Mouse (Mus musculus) stomach, embryonic 15.5 days (tissue): ENCODE measurements around the gene Pfn4. TPM values are rescaled to one million over a fixed set of nuclear protein-coding genes. Genes with fewer than 3 reads are reported as not detected.
"Not testable (repeated sequence)": the region's sequence is repeated elsewhere in the genome, so short reads cannot be mapped to it uniquely, and the experiment has no call there.

Experiments
- ATAC-seq: fragments of 200-750 bp; cut with Nextera tagmentation; 2 replicates; pipeline ENCODE4 v1.8.0; 2017; ENCODE audit warnings: low read depth, moderate number of reproducible peaks, moderate TSS enrichment; ENCODE audit not compliant: insufficient read depth, low FRiP score
- H3K27ac ChIP-seq: fragments of 300-500 bp; sonication (generic); 2 replicates; pipeline ENCODE4 v1.5.1; 2015; ENCODE audit warnings: mild to moderate bottlenecking, inconsistent platforms
- H3K27me3 ChIP-seq: fragments of 300-500 bp; sonication (generic); replicated peaks from 2 replicates; pipeline ENCODE4 v1.6.1; 2015; ENCODE audit warnings: inconsistent platforms
- H3K36me3 ChIP-seq: fragments of 300-500 bp; sonication (generic); 2 replicates; pipeline ENCODE4 v1.6.1; 2015; ENCODE audit warnings: inconsistent platforms
- H3K4me1 ChIP-seq: fragments of 300-500 bp; sonication (generic); 2 replicates; pipeline ENCODE4 v1.6.1; 2015; ENCODE audit warnings: inconsistent platforms
- H3K4me2 ChIP-seq: fragments of 300-500 bp; sonication (generic); 2 replicates; pipeline ENCODE4 v1.6.1; 2015; ENCODE audit warnings: mild to moderate bottlenecking, inconsistent platforms
- H3K4me3 ChIP-seq: fragments of 300-500 bp; sonication (generic); replicated peaks from 2 replicates; pipeline ENCODE4 v1.5.1; 2015; ENCODE audit warnings: inconsistent platforms
- H3K9ac ChIP-seq: fragments of 300-500 bp; sonication (generic); 2 replicates; pipeline ENCODE4 v1.6.1; 2015; ENCODE audit warnings: inconsistent platforms
- H3K9me3 ChIP-seq: fragments of 300-500 bp; sonication (generic); 2 replicates; pipeline ENCODE4 v1.6.1; 2016; ENCODE audit warnings: inconsistent platforms
- WGBS: fragments of 180-500 bp; shearing (Covaris S2); methylation state at CpG from one replicate; pipeline ENCODE4 v1.1.7; 2015; 5-methylcytosine and 5-hydroxymethylcytosine counted together
- polyA plus RNA-seq: library from polyadenylated mRNA; unstranded; fragments of >200 nt; fragmentation: Nextera tagmentation; extraction: Ambion mirVana; gene quantifications from 2 replicates; pipeline ENCODE4 v1.2.1, GENCODE M21; 2015

The Pfn4 gene
- polyA plus RNA-seq, result 1.6 and 2.0 TPM in 2 replicates

DNA sequence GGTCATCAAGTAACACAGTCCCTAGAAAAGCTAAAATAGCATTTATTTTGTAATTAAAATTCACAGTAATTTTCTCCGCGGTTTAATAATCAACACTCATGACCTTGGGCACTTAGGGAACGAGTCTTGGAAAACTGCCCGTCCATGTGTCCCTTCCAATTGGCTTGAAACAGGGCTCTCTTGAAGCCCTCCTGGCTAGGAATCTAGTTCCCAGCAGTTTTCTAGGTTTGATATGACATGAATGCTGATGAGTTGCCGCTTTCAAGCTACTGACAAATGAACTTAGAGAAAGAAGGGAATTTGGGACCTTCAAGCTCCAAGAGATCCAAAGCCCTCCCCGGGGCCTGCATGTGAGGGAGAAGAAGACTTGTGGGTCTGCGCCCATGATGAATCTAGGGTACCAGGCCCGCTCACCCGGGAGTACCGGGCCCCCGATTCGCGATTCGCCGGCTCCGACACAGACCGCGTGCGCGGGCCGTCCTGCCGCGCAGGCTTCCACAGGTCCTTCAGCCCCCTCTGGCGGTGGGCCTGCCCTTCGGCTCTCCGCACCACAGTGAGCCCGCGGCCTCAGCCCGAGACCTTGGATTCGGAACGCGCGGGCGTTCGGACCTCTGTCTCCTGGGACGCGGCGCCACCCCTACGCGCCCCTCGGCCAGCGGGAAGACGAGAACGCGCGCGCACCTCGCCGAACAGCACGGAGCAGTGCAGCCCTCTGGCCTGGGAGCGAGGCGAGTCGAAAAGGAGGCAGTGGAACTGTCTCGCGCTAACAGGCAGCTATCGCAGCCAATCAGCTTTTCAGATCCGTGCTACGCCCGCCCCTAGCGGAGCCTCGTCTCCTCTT is at the start of gene Pfn4, which contains the start of gene Fam228b:
TSS of gene Pfn4 (plus strand) at position 531 of the 841 bp plus-strand sequence.
TSS of gene Fam228b (minus strand) at position 776 of the 841 bp plus-strand sequence.
- ATAC-seq, result peak; percentile 97
- H3K4me3 ChIP-seq, result peak within 1 kb of the TSS; percentile 73
- no peaks in the 10 kb centered on the region for H3K9me3 ChIP-seq
- peak within 1 kb of the TSS; percentile 87 for H3K4me2 ChIP-seq
- H3K4me1 ChIP-seq, result 0 out of 2 replicates have a peak, but pooled peaks cover 3% of the 10 kb centered on the region
- H3K27ac ChIP-seq, result peak within 1 kb of the TSS; percentile 86
- no peaks in the 10 kb centered on the region for H3K36me3 ChIP-seq
- H3K27me3 ChIP-seq, result no peaks in the 10 kb centered on the region
- peak within 1 kb of the TSS; percentile 68; the same call in 1 of the 2 replicates for H3K9ac ChIP-seq
- WGBS, result 2% methylated on average over 61 of the region's 61 CpGs

DNA sequence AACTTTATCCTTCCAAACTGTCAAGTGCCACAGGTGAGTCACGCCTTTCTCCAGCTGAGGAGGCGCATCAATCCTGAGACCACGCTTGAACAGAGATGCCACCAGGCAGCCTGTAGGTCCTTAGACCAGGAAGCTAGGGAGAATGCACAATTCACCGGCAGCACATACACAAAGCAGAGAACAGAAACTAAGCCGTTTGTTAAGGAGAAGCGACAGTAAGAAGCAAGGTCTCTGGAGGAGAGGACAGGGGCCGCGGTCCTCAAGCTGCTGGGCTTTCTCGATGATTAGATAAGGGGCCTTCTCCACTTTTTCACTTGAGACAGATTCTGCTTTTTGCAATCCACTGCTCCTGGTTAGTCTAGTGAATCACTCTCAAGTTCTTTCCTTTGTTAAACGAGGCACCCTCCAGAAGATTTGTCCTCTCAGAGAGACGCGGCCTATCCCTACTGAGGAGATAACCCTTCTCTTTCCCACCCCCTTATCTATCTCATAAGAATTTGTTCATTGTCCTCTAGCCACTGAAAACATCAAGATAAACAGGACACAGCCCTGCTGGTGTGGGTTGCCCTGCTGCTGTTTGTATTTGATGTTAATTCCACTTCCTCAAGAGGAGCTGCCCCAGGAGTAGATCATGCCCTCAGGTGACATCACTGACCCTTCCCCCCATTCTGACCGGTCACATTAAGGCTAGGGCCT is 49.6 kb upstream of the Pfn4 start:
- H3K4me2 ChIP-seq, result no peak overlapping the region
- H3K9me3 ChIP-seq, result no peaks in the 10 kb centered on the region
- WGBS, result 60% methylated on average over 13 of the region's 13 CpGs
- H3K4me3 ChIP-seq, result no peak overlapping the region
- no peaks in the 10 kb centered on the region for H3K4me1 ChIP-seq
- H3K27me3 ChIP-seq, result no peaks in the 10 kb centered on the region
- no peaks in the 10 kb centered on the region for H3K36me3 ChIP-seq
- no peak for ATAC-seq
- H3K9ac ChIP-seq, result no peak overlapping the region
- no peak overlapping the region for H3K27ac ChIP-seq

DNA sequence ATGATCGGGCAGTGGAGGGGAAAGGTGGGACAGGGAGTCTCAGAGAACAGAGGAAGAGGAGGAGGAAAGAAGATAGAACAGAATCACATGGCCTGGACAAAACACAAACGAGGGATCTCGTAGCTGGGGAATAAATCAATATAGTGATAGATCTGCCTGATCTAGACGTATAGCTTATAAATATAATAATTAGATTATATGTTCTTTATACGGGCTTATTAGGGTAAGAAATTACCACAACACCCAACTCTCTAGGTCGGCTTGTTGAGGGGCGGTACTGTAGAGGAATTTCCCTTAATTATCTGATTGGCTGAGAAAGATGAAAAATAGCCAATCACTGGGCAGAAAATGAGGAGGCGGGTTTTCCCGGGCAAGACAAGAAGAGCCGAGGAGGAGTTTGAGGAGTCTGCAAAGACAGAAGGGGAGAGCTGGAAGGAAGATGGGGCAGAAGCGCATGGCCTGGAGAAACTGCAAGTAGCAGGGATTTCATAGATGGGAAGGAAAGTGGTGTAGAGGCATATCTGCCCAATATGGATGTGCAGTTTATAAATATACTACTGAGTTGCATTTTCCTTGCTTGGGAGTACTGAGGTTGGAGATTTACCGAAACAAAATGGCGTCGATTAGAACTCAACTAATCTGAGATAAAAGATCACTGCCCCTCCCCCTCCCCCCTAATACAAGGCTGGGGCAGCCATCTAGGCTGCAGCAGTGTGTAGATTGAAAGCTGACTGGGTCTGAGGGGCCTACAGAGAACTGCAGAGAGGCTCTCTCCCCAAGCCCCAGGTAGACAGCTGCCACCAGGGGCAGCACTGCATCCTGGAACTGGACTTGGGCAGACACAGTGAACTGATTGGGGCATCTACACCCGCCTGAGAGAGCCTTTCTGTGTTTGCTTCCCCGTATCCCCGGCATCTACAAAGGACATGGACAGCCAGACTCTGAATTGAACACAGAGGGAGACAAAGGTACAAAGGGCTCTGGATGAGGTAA is 48.8 kb upstream of the Pfn4 start:
- 68% methylated on average over 17 of the region's 17 CpGs for WGBS
- H3K9ac ChIP-seq, result no peak overlapping the region
- 0 out of 2 replicates have a peak, but pooled peaks have one; percentile 9 for ATAC-seq
- no peak overlapping the region for H3K4me2 ChIP-seq
- no peak overlapping the region for H3K27ac ChIP-seq
- no peaks in the 10 kb centered on the region for H3K4me1 ChIP-seq
- no peaks in the 10 kb centered on the region for H3K9me3 ChIP-seq
- no peaks in the 10 kb centered on the region for H3K36me3 ChIP-seq
- no peak overlapping the region for H3K4me3 ChIP-seq
- no peaks in the 10 kb centered on the region for H3K27me3 ChIP-seq

DNA sequence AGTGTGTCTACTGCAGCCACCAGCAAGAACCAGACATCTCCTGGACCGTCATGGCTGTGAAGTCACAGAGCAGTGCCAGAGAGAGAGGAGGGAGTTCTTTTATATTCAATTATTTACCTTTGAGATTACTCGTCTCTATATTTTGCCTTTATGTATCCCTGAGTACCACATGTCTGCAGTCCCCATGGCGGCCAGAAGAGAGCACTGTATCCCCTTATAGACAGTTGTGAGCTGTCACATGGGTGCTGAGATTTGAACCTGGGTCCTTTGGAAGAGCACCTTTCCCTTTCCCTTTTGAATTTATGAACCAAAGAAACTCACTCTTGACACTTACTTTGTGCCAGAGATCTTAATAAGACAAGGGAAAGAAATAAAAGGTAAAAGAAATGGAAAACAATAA is 39.7 kb upstream of the Pfn4 start:
- no peak overlapping the region for H3K4me3 ChIP-seq
- H3K4me2 ChIP-seq, result no peak overlapping the region
- no peaks in the 10 kb centered on the region for H3K36me3 ChIP-seq
- no peaks in the 10 kb centered on the region for H3K27me3 ChIP-seq
- ATAC-seq, result no peak
- no peaks in the 10 kb centered on the region for H3K9me3 ChIP-seq
- H3K4me1 ChIP-seq, result no peaks in the 10 kb centered on the region
- 98% methylated on average over 3 of the region's 3 CpGs for WGBS
- no peak overlapping the region for H3K9ac ChIP-seq
- H3K27ac ChIP-seq, result no peak overlapping the region

DNA sequence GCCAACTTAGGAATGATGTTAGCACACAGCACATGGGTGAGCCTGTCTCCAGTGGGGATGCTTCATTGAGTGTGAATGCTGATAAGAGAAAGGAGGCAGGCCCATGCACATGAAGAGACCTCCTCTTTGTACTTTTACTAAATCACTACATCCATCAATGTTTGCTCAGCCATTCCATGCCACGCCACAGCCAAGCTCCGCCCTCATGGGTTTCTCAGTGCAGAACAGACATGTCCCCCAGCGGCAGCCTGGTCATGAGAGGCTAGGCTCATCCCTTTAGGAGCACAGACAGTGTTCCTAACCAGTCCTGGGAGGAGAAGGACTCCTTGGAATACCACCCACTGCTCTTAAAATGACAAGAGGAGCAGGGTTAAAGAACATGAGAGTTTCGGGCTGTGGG is 37.2 kb upstream of the Pfn4 start:
- no peak overlapping the region for H3K9ac ChIP-seq
- no peaks in the 10 kb centered on the region for H3K36me3 ChIP-seq
- no peak for ATAC-seq
- no peak overlapping the region for H3K4me3 ChIP-seq
- 60% methylated on average over 4 of the region's 4 CpGs for WGBS
- H3K4me2 ChIP-seq, result no peak overlapping the region
- H3K27me3 ChIP-seq, result no peaks in the 10 kb centered on the region
- no peaks in the 10 kb centered on the region for H3K9me3 ChIP-seq
- no peaks in the 10 kb centered on the region for H3K4me1 ChIP-seq
- H3K27ac ChIP-seq, result no peak overlapping the region

DNA sequence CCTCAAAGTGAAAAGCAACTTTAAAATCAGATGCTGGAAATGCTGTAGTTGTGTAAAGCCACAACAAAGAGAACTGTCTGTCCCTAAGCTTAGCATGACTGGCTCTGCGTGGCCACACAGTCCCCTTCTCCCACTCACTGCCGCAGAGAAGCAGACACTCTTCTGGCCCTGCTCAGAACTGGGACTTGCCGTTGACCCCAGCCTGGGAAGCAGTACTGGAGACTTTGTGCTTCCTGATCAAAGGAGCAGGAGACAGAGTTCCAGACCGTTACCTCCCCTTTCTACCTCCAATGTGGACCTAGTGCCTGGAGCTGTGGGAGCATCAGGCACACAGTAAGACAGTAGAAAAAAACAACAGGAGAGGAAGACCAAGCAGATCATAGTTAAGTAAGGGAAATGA is 36.5 kb upstream of the Pfn4 start:
- no peak overlapping the region for H3K4me2 ChIP-seq
- H3K27me3 ChIP-seq, result no peaks in the 10 kb centered on the region
- H3K27ac ChIP-seq, result no peak overlapping the region
- no peak overlapping the region for H3K9ac ChIP-seq
- no peaks in the 10 kb centered on the region for H3K36me3 ChIP-seq
- 58% methylated on average over 4 of the region's 4 CpGs for WGBS
- H3K9me3 ChIP-seq, result no peaks in the 10 kb centered on the region
- H3K4me1 ChIP-seq, result no peaks in the 10 kb centered on the region
- no peak overlapping the region for H3K4me3 ChIP-seq
- ATAC-seq, result no peak

DNA sequence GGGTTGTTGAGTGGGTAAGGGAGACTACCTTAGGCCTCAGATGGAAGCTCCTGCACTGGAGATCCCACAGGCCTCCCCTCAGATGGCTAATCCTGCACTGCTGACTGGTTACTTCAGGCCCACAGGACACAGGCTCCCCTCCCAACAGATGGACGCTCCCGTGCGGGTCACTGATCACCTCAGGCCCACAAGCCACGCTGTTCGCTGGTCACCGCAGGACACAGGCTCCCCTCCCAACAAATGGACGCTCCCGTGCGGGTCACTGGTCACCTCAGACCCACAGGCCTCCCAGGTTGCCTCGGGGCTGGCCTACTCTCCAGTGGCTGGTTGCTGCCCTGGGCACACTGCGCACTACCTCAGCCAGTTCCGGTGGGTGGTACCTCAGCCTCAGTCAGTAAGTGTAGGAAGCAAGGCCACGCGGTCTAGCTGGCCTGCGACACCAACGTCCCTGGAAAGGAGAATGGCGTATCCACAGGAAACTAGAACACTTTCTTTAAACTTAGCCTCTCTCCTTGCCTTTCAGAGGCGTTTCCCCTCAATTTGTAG is 30.7 kb upstream of the Pfn4 start, which contains the start of gene Fam228a:
TSS of gene Fam228a (minus strand) at position 400 of the 546 bp plus-strand sequence.
- Histone ChIP-seq H3K4me3 (no peak within 1 kb of the TSS), H3K36me3 (no peaks in the 10 kb centered on the region), H3K4me2 (no peak within 1 kb of the TSS), H3K4me1 (no peaks in the 10 kb centered on the region), H3K9ac (no peak within 1 kb of the TSS), H3K27ac (no peak within 1 kb of the TSS), H3K27me3 (no peaks in the 10 kb centered on the region), H3K9me3 (no peaks in the 10 kb centered on the region)
- 88% methylated on average over 18 of the region's 18 CpGs for WGBS
- ATAC-seq, result no peak

DNA sequence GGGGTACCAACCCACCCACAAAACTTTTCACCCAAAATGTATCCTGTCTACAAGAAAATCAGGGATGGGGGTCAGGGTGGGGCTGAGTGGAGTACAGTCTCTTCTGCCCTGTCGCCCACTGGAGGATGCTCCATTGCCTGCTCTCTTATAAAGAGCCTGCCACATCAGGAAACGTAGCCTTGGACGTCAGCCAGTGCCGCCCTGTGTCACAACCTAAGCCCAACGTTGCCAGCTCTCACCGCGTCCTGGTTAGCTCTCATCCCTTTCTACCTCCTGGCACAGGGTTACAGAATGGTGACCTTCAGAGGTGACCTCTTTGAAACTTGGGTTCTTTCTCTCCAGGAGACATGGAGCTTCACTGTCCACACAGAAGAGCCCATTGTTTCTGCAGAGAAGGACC is 28.0 kb upstream of the Pfn4 start:
- H3K9ac ChIP-seq, result no peak overlapping the region
- H3K4me2 ChIP-seq, result no peak overlapping the region
- no peaks in the 10 kb centered on the region for H3K27me3 ChIP-seq
- ATAC-seq, result no peak
- H3K9me3 ChIP-seq, result no peaks in the 10 kb centered on the region
- H3K27ac ChIP-seq, result no peak overlapping the region
- 76% methylated on average over 7 of the region's 7 CpGs for WGBS
- no peaks in the 10 kb centered on the region for H3K4me1 ChIP-seq
- no peak overlapping the region for H3K4me3 ChIP-seq
- no peaks in the 10 kb centered on the region for H3K36me3 ChIP-seq

DNA sequence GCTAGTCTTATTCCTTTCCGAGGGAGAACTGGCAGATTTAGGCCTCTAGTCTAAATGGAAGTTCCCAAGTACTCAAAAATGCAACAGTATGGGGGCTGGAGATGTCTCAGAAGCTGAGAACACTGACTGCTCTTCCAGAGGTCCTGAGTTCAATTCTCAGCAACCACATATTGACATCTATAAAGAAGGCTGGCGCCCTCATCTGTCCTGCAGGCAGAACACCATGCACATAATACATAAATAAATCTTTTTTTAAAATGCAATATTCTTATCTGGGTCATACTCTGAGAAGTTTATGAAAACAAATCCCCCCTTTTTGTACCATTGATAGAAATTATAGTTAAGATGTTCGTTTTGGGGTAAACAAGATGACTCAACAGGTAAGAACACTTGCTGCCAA is 26.6 kb upstream of the Pfn4 start:
- Histone ChIP-seq H3K9ac (no peak overlapping the region), H3K4me2 (no peak overlapping the region), H3K9me3 (no peaks in the 10 kb centered on the region), H3K27me3 (no peaks in the 10 kb centered on the region), H3K4me1 (no peaks in the 10 kb centered on the region), H3K27ac (no peak overlapping the region), H3K36me3 (no peaks in the 10 kb centered on the region), H3K4me3 (no peak overlapping the region)
- WGBS, result 87% methylated on average over 3 of the region's 3 CpGs
- no peak for ATAC-seq

DNA sequence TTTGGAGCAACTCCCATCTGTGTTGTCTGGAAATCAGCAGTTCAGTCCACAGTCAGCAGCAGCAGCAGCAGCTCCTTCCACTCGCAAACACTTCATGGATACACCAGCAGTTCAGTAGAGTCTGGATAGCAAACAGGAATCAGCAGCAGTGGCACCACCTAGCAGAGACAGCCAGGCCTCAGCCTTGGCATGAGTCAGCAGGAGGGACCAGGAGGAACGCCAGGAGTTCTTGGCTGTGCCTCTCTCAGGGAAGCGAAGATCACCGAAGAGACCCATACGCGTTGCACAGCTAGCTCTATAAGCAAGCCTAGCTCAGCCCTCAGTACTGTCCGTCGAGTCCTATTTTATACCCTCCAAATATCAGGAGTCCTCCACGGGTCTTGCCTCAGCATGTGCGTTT is 24.3 kb upstream of the Pfn4 start:
- Histone ChIP-seq H3K9ac (no peak overlapping the region), H3K4me1 (no peaks in the 10 kb centered on the region), H3K36me3 (no peaks in the 10 kb centered on the region), H3K27ac (no peak overlapping the region), H3K4me3 (no peak overlapping the region), H3K4me2 (no peak overlapping the region), H3K27me3 (no peaks in the 10 kb centered on the region), H3K9me3 (no peaks in the 10 kb centered on the region)
- 86% methylated on average over 10 of the region's 10 CpGs for WGBS
- no peak for ATAC-seq

DNA sequence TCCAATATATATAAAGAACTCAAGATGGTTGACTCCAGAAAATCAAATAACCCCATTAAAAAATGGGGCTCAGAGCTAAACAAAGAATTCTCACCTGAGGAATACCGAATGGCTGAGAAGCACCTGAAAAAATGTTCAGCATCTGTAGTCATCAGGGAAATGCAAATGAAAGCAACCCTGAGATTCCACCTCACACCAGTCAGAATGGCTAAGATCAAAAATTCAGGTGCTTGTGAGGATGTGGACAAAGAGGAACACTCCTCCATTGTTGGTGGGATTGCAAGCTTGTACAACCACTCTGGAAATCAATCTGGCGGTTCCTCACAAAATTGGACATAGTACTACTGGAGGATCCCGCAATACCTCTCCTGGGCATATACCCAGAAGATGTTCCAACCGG is 14.4 kb upstream of the Pfn4 start:
- ATAC-seq, H3K36me3 ChIP-seq, H3K4me3 ChIP-seq, H3K4me1 ChIP-seq, H3K4me2 ChIP-seq, H3K27ac ChIP-seq, H3K9ac ChIP-seq, H3K9me3 ChIP-seq, H3K27me3 ChIP-seq: not testable (repeated sequence)
- 90% methylated on average over 4 of the region's 4 CpGs for WGBS
